Mouse (Mus musculus) neural tube, embryonic 11.5 days (tissue): ENCODE measurements around the gene Ogdh. TPM values are rescaled to one million over a fixed set of nuclear protein-coding genes. Genes with fewer than 3 reads are reported as not detected.
A peak's percentile ranks its signal among the peaks of the same experiment; 100 is the strongest.

Experiments
- ATAC-seq: fragments of 200-750 bp; cut with Nextera tagmentation; 2 replicates; pipeline ENCODE4 v1.8.0; 2017; ENCODE audit warnings: moderate number of reproducible peaks, mild to moderate bottlenecking, moderate TSS enrichment, moderate library complexity; ENCODE audit not compliant: insufficient read depth, low FRiP score, low TSS enrichment
- DNase-seq: peaks from one replicate; pipeline ENCODE4 v3.0.0-alpha.2; 2015; ENCODE audit warnings: low spot score
- H3K27ac ChIP-seq: fragments of 300-500 bp; sonication (generic); 2 replicates; pipeline ENCODE4 v1.5.1; 2014; ENCODE audit warnings: low read depth, mild to moderate bottlenecking, low read length
- H3K27me3 ChIP-seq: fragments of 300-500 bp; sonication (generic); 2 replicates; pipeline ENCODE4 v1.6.1; 2014; ENCODE audit warnings: mild to moderate bottlenecking, low read length, mixed read lengths; ENCODE audit not compliant: control insufficient read depth, insufficient read depth
- H3K36me3 ChIP-seq: fragments of 300-500 bp; sonication (generic); 2 replicates; pipeline ENCODE4 v1.6.1; 2014; ENCODE audit warnings: mild to moderate bottlenecking, low read length, moderate library complexity, mixed read lengths; ENCODE audit not compliant: control insufficient read depth, insufficient read depth
- H3K4me1 ChIP-seq: fragments of 300-500 bp; sonication (generic); 2 replicates; pipeline ENCODE4 v1.6.1; 2014; ENCODE audit warnings: low read length, mixed read lengths; ENCODE audit not compliant: control insufficient read depth, insufficient read depth
- H3K4me2 ChIP-seq: fragments of 300-500 bp; sonication (generic); 2 replicates; pipeline ENCODE4 v1.6.1; 2014; ENCODE audit warnings: low read depth, mild to moderate bottlenecking, moderate library complexity
- H3K4me3 ChIP-seq: fragments of 300-500 bp; sonication (generic); 2 replicates; pipeline ENCODE4 v1.5.1; 2014; ENCODE audit warnings: low read depth, low read length
- H3K9ac ChIP-seq: fragments of 300-500 bp; sonication (generic); 2 replicates; pipeline ENCODE4 v1.6.1; 2014; ENCODE audit warnings: mild to moderate bottlenecking, low read length
- H3K9me3 ChIP-seq: fragments of 300-500 bp; sonication (generic); 2 replicates; pipeline ENCODE4 v1.6.1; 2016; ENCODE audit warnings: low read length; ENCODE audit not compliant: control insufficient read depth
- WGBS: fragments of 180-500 bp; shearing (Covaris S2); extraction: QIAGEN DNeasy Blood & Tissue Kit; methylation state at CpG from one replicate; pipeline ENCODE4 v1.1.7; 2014; 5-methylcytosine and 5-hydroxymethylcytosine counted together
- polyA plus RNA-seq: library from polyadenylated mRNA; unstranded; fragments of >200 nt; fragmentation: Nextera tagmentation; extraction: Ambion mirVana; gene quantifications from 2 replicates; pipeline ENCODE4 v1.2.1, GENCODE M21; 2014

The Ogdh gene
- polyA plus RNA-seq, 1 experiment from 2014 or later: 104 TPM

DNA sequence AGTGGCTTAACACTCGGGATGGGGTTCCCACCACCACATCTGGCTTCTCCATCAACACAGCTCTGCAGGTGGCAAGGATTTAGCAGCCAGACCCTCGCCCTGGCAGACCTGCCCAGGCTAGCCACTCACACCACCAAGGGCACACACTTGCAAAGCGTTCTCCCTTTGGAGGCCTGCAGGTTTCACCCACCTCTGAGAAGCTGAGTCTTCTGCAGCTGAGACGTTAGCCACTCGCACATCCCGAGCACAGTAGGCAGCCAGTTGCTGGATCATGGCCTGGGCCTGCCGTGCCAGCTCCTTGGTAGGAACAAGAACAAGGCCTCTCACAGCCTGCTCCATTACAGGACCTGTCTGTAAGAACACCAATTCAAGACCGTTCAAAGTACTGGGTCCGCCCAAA lies 24.8 kb upstream of the Ogdh start:
- no peak overlapping the region for H3K27ac ChIP-seq
- H3K9ac ChIP-seq: peak overlapping the region; percentile 81
- no peaks in the 10 kb centered on the region for H3K27me3 ChIP-seq
- DNase-seq (no peak), ATAC-seq (no peak)
- H3K36me3 ChIP-seq: peaks cover 30% of the 10 kb centered on the region
- H3K9me3 ChIP-seq: no peaks in the 10 kb centered on the region
- peaks cover 9% of the 10 kb centered on the region for H3K4me1 ChIP-seq
- WGBS: 70% methylated on average over 9 of the region's 9 CpGs
- H3K4me3 ChIP-seq: peak overlapping the region; percentile 98
- peak overlapping the region; percentile 76 for H3K4me2 ChIP-seq

DNA sequence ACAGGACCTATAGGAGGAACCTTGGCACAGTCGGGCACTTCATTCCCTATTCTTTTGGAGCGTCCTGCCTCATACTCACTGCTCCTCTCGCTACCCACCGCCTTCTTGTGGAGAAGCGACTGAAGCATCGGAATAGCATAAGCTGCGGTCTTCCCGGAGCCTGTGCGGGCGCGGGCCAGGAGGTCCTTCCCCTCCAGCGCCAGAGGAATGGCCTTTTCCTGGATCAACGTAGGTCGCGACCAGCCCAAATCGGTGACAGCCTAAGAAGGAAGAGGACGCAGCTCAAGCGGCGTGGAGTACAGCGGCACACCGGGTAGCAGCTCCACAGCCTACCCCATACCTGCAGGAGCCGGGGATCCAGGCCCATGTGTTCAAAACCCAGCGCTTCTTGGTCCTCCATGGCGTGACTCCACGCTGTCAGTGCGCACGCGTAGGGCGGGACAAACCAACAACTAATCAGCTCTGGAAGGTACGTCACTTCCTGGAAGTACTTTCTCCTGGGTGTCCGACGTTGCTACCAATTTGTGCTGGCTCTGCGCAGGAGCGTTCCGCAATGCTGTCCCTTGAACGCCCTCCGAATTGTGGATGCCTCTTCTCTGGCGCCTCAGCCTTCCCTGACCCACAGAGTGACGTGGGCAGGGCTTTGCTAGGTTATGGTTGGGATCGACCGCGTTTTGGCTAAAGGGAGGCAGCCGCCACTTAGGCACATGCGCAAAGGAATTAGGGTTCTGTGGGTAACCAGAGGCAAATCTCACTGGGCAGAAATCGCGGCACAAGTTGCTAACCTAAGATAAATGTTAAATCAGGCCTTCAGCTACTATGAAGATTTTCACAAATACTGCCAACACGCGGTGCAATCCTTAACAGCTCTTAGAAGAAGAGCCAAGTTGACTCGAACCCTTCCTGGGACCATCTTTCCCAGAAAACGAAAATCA lies 23.8 kb upstream of the Ogdh start, which contains the start of gene Ddx56:
Gene Ddx56, minus strand, starts transcription at position 453 of the 935 bp plus-strand sequence.
- H3K36me3 ChIP-seq: peaks cover 25% of the 10 kb centered on the region
- no peaks in the 10 kb centered on the region for H3K9me3 ChIP-seq
- peak within 1 kb of the TSS; percentile 76 for H3K4me2 ChIP-seq
- WGBS: 2% methylated on average over 50 of the region's 50 CpGs
- DNase-seq (peak; percentile 89), ATAC-seq (peak; percentile 97)
- H3K9ac ChIP-seq: peak within 1 kb of the TSS; percentile 81
- H3K4me1 ChIP-seq: peaks cover 11% of the 10 kb centered on the region
- H3K27ac ChIP-seq: peak within 1 kb of the TSS; percentile 87
- peak within 1 kb of the TSS; percentile 98 for H3K4me3 ChIP-seq
- H3K27me3 ChIP-seq: no peaks in the 10 kb centered on the region

DNA sequence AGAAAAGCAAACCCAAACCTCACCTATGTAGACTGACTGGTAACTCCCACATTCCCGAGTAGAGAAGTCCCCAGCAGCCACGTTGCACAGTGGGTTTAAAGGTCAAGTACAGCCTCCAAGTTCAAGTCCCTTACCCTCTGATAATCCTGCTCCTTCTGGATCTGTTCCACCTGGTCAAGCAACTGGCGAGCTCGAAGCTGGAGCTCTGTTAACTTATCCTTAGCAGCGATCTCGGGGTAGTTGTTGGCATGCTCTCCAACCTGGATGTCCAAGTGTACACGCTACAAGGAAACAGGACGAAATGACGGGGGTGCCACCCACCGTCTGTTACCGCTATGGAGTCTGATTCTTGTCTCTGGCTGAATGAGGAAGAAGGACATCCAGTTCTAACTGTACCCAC lies 17.8 kb upstream of the Ogdh start:
- no peak for ATAC-seq
- Histone ChIP-seq H3K4me3 (peak overlapping the region; percentile 94), H3K27ac (no peak overlapping the region), H3K9me3 (no peaks in the 10 kb centered on the region), H3K9ac (peak overlapping the region; percentile 86), H3K36me3 (peaks cover 4% of the 10 kb centered on the region), H3K4me2 (peak overlapping the region; percentile 90), H3K27me3 (no peaks in the 10 kb centered on the region), H3K4me1 (peaks cover 10% of the 10 kb centered on the region)
- WGBS: 75% methylated on average over 11 of the region's 11 CpGs
- no peak for DNase-seq

DNA sequence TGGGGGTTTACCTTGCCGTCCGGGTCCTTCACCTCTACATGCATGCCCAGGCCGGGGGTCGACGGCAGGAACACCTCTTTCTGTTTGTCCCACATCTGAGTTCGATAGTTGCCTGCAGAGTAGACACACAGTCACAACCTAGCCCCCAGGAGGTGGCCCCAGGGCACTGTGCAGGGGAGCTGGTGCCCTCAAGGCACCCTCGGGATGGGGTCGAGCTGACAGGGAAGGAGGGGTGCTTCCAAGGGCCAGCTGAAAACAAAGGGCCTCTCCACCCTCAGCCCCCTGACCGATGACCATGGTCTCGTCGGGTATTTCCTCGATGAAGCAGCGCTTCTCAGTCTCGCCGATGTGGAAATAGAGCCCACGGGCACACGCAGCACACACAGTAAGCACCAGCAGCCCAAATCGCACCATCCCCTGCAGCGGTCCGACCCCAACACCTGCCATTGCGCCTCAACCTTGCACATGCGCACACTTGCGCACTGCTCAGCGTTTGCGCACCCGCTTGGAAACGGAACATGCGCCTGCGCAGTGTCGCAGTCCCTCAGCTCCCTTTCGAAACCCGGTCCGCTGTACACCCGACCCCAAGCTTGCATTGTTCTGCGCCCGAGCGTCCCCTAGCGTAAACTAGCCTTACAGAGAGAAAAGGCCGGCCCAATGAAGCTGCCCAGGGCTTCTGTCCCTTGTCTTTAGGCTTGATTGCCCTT lies 16.9 kb upstream of the Ogdh start, which contains the start of gene Tmed4:
Gene Tmed4, minus strand, starts transcription at position 484 of the 707 bp plus-strand sequence.
- H3K9ac ChIP-seq: peak within 1 kb of the TSS; percentile 86
- H3K9me3 ChIP-seq: no peaks in the 10 kb centered on the region
- peak within 1 kb of the TSS; percentile 90 for H3K4me2 ChIP-seq
- peak within 1 kb of the TSS; percentile 9; the same call in 1 of the 2 replicates for H3K27ac ChIP-seq
- peak; percentile 98 for DNase-seq
- peaks cover 4% of the 10 kb centered on the region for H3K36me3 ChIP-seq
- ATAC-seq: peak; percentile 93
- under 1% methylated on average over 39 of the region's 39 CpGs for WGBS
- no peaks in the 10 kb centered on the region for H3K27me3 ChIP-seq
- peaks cover 10% of the 10 kb centered on the region for H3K4me1 ChIP-seq
- peak within 1 kb of the TSS; percentile 94 for H3K4me3 ChIP-seq

DNA sequence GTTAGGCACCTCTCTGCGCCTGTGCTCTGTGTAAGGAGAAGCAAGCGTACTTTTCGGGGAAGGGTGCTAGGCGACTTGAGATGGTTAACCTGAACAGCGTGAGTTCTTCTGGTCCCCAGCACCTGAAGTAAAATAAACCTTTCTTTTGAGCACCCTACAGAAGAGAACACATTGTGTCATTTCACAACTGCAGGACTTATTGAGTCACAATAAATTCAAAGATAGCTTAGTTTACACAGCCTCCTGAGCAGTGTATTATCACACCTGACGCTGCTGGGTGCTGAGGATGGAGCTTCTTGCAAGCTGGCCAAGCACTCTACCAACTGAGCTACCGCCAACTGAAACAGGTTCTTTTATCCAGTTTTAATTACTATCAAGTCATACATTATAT lies 16.3 kb upstream of the Ogdh start:
- H3K4me2 ChIP-seq: peak overlapping the region; percentile 2; the same call in 1 of the 2 replicates
- H3K36me3 ChIP-seq: peaks cover 4% of the 10 kb centered on the region
- H3K27ac ChIP-seq: peak overlapping the region; percentile 9; the same call in 1 of the 2 replicates
- no peak for DNase-seq
- peak; percentile 48 for ATAC-seq
- peak overlapping the region; percentile 94 for H3K4me3 ChIP-seq
- H3K27me3 ChIP-seq: no peaks in the 10 kb centered on the region
- H3K4me1 ChIP-seq: peaks cover 10% of the 10 kb centered on the region
- H3K9ac ChIP-seq: no peak overlapping the region
- no peaks in the 10 kb centered on the region for H3K9me3 ChIP-seq
- 28% methylated on average over 7 of the region's 7 CpGs for WGBS

DNA sequence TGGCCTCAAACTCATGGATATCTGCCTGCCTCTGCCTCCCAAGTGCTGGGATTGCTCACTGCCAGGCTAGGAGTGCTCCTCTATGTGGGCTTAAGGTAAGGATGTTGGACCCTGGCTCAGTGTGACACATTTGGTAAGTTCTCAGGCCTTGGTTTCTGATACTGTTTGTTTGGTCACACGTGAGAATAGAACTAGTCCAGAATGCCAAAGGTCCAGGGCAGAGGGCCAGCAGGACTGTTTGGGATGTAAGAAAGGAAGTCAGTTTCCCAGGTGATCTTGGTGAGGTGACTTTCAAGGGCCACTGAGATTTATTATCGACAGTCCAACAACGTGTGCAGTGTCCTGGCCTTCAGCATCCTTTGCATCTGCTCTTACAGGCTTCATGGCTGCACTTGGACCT lies 15.0 kb upstream of the Ogdh start:
- Histone ChIP-seq H3K4me2 (no peak overlapping the region), H3K4me1 (peaks cover 10% of the 10 kb centered on the region), H3K9me3 (no peaks in the 10 kb centered on the region), H3K4me3 (no peak overlapping the region), H3K27ac (no peak overlapping the region), H3K9ac (no peak overlapping the region), H3K36me3 (peaks cover under 1% of the 10 kb centered on the region; the same call in 1 of the 2 replicates), H3K27me3 (no peaks in the 10 kb centered on the region)
- WGBS: 84% methylated on average over 3 of the region's 3 CpGs
- no peak for ATAC-seq
- DNase-seq: no peak

DNA sequence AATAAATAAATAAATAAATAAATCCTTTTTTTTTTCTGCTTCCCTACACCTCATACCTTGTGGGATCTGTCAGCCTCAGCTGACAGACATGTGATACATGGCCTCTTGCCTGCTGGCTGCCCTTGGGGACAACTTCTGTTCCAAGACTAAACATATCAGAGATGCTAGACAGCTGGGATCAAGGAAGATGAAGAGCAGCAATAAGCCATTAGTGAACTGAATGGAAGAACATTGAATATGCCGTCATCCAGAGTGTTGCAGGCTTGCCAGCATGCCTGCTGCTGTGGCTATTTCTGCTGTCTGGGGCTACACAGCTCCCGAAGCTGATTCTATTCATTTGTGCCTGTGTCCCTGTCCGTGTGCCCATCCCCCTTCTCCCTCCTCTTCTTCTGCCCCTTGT lies 8.5 kb upstream of the Ogdh start:
- Histone ChIP-seq H3K9me3 (no peaks in the 10 kb centered on the region), H3K27me3 (no peaks in the 10 kb centered on the region), H3K9ac (no peak overlapping the region), H3K27ac (no peak overlapping the region), H3K4me3 (no peak overlapping the region), H3K4me1 (no peaks in the 10 kb centered on the region), H3K4me2 (no peak overlapping the region), H3K36me3 (no peaks in the 10 kb centered on the region)
- DNase-seq (no peak), ATAC-seq (no peak)
- WGBS: 75% methylated on average over 3 of the region's 3 CpGs

DNA sequence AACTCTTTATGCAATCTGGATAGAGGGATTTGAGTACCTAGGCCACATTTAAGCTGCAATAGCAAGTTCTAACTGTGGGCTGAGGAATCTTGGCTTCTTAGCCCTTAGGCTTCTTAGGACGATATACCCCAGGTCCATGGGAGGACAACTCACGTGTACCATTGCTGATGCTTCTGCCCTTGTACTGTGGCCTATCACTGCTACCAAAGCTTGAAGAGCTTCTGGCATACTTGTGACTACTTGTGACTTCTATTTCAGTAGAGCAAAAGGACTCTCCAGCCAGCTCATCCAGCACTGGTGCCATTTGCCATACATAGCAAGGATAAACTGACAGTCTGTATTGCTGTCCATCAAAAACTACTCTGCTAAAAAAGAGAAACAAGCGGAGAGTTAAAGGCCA lies 1.3 kb upstream of the Ogdh start:
- Histone ChIP-seq H3K9ac (no peak overlapping the region), H3K4me2 (no peak overlapping the region), H3K27me3 (no peaks in the 10 kb centered on the region), H3K4me3 (no peak overlapping the region), H3K9me3 (no peaks in the 10 kb centered on the region), H3K36me3 (no peaks in the 10 kb centered on the region), H3K27ac (no peak overlapping the region), H3K4me1 (peaks cover 6% of the 10 kb centered on the region; the same call in 1 of the 2 replicates)
- ATAC-seq (no peak), DNase-seq (no peak)
- 89% methylated on average over 3 of the region's 3 CpGs for WGBS
